Mouse (Mus musculus) limb, embryonic 11.5 days (tissue): ENCODE results near the gene Kalrn. TPM values are rescaled to one million over a fixed set of nuclear protein-coding genes. Genes with fewer than 3 reads are reported as not detected.
A peak's percentile ranks its signal among the peaks of the same experiment; 100 is the strongest.

Experiments used
- ATAC-seq: fragments of 200-750 bp; cut with Nextera tagmentation; 2 replicates; pipeline ENCODE4 v1.8.0; 2017; ENCODE audit warnings: low read depth; ENCODE audit not compliant: insufficient number of reproducible peaks, low FRiP score, low TSS enrichment
- DNase-seq: peaks from one replicate; pipeline ENCODE4 v3.0.0-alpha.2; 2015; ENCODE audit warnings: low spot score
- H3K27ac ChIP-seq: fragments of 300-500 bp; sonication (generic); replicated peaks from 2 replicates; pipeline ENCODE4 v1.5.1; 2014; ENCODE audit warnings: low read depth, mild to moderate bottlenecking, low read length
- H3K27me3 ChIP-seq: fragments of 300-500 bp; sonication (generic); 2 replicates; pipeline ENCODE4 v1.6.1; 2014; ENCODE audit warnings: mild to moderate bottlenecking, low read length, mixed read lengths; ENCODE audit not compliant: control insufficient read depth, insufficient read depth
- H3K36me3 ChIP-seq: fragments of 300-500 bp; sonication (generic); 2 replicates; pipeline ENCODE4 v1.6.1; 2014; ENCODE audit warnings: mild to moderate bottlenecking, low read length, moderate library complexity, mixed read lengths; ENCODE audit not compliant: control insufficient read depth, insufficient read depth
- H3K4me1 ChIP-seq: fragments of 300-500 bp; sonication (generic); 2 replicates; pipeline ENCODE4 v1.6.1; 2014; ENCODE audit warnings: low read length, mixed read lengths; ENCODE audit not compliant: control insufficient read depth, insufficient read depth
- H3K4me2 ChIP-seq: fragments of 300-500 bp; sonication (generic); 2 replicates; pipeline ENCODE4 v1.6.1; 2014; ENCODE audit warnings: low read depth, mild to moderate bottlenecking, moderate library complexity; ENCODE audit not compliant: severe bottlenecking
- H3K4me3 ChIP-seq: fragments of 300-500 bp; sonication (generic); 2 replicates; pipeline ENCODE4 v1.5.1; 2014; ENCODE audit warnings: low read depth, low read length
- H3K9ac ChIP-seq: fragments of 300-500 bp; sonication (generic); 2 replicates; pipeline ENCODE4 v1.6.1; 2014; ENCODE audit warnings: mild to moderate bottlenecking, low read length
- H3K9me3 ChIP-seq: fragments of 300-500 bp; sonication (generic); 2 replicates; pipeline ENCODE4 v1.6.1; 2016; ENCODE audit warnings: low read length; ENCODE audit not compliant: control insufficient read depth
- WGBS: fragments of 180-500 bp; shearing (Covaris S2); extraction: QIAGEN DNeasy Blood & Tissue Kit; methylation state at CpG from one replicate; pipeline ENCODE4 v1.1.7; 2014; 5-methylcytosine and 5-hydroxymethylcytosine counted together
- polyA plus RNA-seq: library from polyadenylated mRNA; unstranded; fragments of >200 nt; fragmentation: Nextera tagmentation; extraction: Ambion mirVana; gene quantifications from 2 replicates; pipeline ENCODE4 v1.2.1, GENCODE M21; 2014

Gene Kalrn
- polyA plus RNA-seq, 1 experiment from 2014 or later = 11.5 TPM

DNA sequence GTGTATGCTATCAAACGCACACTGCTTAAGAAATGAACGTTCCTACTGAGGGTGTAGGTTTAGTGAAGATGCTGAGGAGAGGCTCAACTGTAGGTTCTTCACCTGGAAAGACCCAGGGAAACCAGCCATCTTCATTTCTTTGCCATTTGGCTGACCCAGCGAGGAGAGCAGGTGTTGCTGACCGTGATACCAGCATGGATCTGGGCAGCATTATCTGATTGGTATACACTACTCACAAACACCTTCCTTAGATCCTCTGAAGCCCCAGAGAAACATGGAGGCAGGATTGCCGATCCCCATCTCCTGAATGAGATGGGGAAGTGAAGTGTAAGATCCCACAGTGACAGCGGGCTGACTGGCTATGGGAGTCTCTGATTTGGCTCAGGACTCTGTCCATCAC is 575.3 kb downstream of the Kalrn start:
- H3K36me3 ChIP-seq = no peaks in the 10 kb centered on the region
- H3K4me1 ChIP-seq = no peaks in the 10 kb centered on the region
- DNase-seq (no peak), ATAC-seq (no peak)
- H3K4me3 ChIP-seq = no peak overlapping the region
- no peak overlapping the region for H3K4me2 ChIP-seq
- 79% methylated on average over 6 of the region's 6 CpGs for WGBS
- H3K27me3 ChIP-seq = no peaks in the 10 kb centered on the region
- no peaks in the 10 kb centered on the region for H3K9me3 ChIP-seq
- no peak overlapping the region for H3K9ac ChIP-seq
- no peak overlapping the region for H3K27ac ChIP-seq

DNA sequence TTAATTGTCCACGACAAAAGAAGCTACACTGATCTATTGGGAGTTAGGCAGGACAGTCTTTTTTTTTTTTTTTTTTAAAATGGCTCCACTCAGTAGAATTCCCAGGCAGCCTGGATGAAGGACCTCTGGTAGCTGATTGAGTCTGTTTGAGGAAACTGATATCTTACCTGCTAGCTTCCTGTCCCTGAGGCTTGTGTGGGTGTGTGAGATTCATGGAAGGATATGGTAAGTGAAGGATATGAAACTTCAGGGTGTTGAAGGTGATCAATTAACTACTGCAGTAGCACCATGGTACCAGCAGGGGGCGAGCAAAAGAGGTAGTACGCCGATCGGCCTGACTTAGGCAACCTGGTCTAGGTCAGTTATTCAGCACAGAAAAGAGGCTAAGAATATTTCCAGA is 577.3 kb downstream of the Kalrn start:
- 12% methylated on average over 5 of the region's 5 CpGs for WGBS
- Histone ChIP-seq H3K27ac (no peak overlapping the region), H3K9me3 (no peaks in the 10 kb centered on the region), H3K4me1 (no peaks in the 10 kb centered on the region), H3K4me3 (no peak overlapping the region), H3K27me3 (no peaks in the 10 kb centered on the region), H3K36me3 (no peaks in the 10 kb centered on the region), H3K4me2 (no peak overlapping the region), H3K9ac (no peak overlapping the region)
- ATAC-seq (no peak), DNase-seq (peak; percentile 78)

DNA sequence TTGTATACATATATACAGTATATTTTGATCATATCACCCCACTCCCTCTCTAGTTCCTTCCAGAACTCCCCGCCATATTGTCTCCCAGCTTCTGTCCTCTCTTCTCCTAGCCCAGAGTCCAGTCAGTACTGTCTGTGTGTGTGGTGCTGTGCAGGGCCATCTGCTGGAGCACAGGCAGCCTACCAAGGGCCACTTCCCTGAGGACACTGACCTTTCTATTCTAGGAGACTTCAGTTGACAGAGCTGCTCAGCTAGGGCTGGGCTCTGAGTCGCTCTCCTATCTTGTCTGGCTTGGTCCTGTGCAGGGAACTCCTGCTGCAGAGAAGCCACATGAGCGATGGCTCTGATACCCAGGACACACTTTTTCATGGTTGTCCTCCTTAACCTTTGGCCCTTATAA is 577.8 kb downstream of the Kalrn start:
- no peaks in the 10 kb centered on the region for H3K9me3 ChIP-seq
- WGBS = 81% methylated on average over 3 of the region's 3 CpGs
- H3K27me3 ChIP-seq = no peaks in the 10 kb centered on the region
- ATAC-seq (no peak), DNase-seq (no peak)
- H3K4me2 ChIP-seq = no peak overlapping the region
- H3K4me1 ChIP-seq = no peaks in the 10 kb centered on the region
- no peaks in the 10 kb centered on the region for H3K36me3 ChIP-seq
- no peak overlapping the region for H3K27ac ChIP-seq
- no peak overlapping the region for H3K9ac ChIP-seq
- H3K4me3 ChIP-seq = no peak overlapping the region

DNA sequence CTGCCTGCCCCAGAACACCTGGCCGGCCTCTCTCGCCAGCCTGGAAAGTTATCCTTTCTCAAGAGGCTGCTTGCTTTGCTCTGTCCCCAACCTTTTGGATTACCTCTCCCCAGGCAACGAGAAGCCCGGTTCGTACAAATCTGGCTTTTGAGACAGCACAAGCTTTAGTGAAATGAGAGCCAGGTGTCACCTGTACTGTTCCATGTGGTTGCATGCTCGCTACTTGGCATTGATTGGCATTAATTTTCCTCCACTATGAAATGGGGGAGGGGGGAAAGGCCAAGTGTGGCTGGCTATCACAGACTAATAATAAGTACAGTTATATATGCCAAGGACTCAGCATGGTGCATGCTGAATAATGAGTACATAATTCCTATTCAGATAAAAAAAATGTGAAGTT is 579.0 kb downstream of the Kalrn start:
- Histone ChIP-seq H3K4me1 (no peaks in the 10 kb centered on the region), H3K27ac (no peak overlapping the region), H3K27me3 (no peaks in the 10 kb centered on the region), H3K4me2 (no peak overlapping the region), H3K9me3 (no peaks in the 10 kb centered on the region), H3K36me3 (no peaks in the 10 kb centered on the region), H3K9ac (no peak overlapping the region), H3K4me3 (no peak overlapping the region)
- ATAC-seq = no peak
- no peak for DNase-seq
- WGBS = 77% methylated on average over 6 of the region's 6 CpGs

DNA sequence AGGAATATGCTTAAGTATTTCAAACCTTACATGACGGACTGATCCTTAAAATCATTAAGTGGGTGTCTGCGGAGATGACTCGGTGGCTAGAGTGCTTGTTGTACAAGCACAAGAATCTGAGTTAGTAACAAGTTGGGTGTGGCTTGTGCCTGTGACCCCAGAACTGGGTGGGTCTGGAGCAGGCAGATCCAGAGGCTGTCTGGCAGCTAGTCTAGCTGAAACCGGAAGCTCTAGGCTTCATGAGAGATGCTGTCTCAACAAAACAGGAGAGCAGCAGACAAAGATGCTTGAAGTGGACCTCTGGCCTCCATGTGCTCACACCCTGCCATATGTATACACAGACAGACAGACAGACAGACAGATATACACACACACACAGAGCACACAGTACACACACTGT is 582.6 kb downstream of the Kalrn start:
- Histone ChIP-seq H3K4me3 (no peak overlapping the region), H3K4me2 (no peak overlapping the region), H3K9ac (no peak overlapping the region), H3K4me1 (no peaks in the 10 kb centered on the region), H3K27me3 (no peaks in the 10 kb centered on the region), H3K36me3 (no peaks in the 10 kb centered on the region), H3K27ac (no peak overlapping the region), H3K9me3 (no peaks in the 10 kb centered on the region)
- ATAC-seq (no peak), DNase-seq (no peak)
- 87% methylated on average over 4 of the region's 4 CpGs for WGBS

DNA sequence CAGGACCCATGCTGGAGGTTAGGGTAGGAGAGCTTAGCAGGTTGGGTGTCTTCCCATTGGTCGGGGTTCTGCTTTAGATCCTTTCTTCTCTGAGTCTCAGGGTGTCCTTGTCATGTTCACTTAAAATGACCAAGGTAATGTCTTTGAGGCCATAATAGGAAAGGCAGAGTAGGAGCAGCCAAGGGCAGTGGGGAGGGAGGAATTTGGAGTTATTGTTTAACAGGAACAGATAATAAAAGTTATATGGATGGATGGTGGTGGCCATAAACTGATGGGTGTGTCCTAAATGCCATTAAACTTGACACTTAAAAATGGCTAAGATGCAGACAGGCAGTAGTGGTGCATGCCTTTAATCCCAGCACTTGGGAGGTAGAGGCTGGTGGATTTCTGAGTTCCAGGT is 584.2 kb downstream of the Kalrn start:
- H3K27me3 ChIP-seq = no peaks in the 10 kb centered on the region
- H3K9me3 ChIP-seq = no peaks in the 10 kb centered on the region
- 97% methylated on average over 1 of the region's 1 CpGs for WGBS
- H3K36me3 ChIP-seq = no peaks in the 10 kb centered on the region
- DNase-seq (no peak), ATAC-seq (no peak)
- H3K27ac ChIP-seq = no peak overlapping the region
- H3K4me3 ChIP-seq = no peak overlapping the region
- H3K4me2 ChIP-seq = no peak overlapping the region
- no peaks in the 10 kb centered on the region for H3K4me1 ChIP-seq
- no peak overlapping the region for H3K9ac ChIP-seq

DNA sequence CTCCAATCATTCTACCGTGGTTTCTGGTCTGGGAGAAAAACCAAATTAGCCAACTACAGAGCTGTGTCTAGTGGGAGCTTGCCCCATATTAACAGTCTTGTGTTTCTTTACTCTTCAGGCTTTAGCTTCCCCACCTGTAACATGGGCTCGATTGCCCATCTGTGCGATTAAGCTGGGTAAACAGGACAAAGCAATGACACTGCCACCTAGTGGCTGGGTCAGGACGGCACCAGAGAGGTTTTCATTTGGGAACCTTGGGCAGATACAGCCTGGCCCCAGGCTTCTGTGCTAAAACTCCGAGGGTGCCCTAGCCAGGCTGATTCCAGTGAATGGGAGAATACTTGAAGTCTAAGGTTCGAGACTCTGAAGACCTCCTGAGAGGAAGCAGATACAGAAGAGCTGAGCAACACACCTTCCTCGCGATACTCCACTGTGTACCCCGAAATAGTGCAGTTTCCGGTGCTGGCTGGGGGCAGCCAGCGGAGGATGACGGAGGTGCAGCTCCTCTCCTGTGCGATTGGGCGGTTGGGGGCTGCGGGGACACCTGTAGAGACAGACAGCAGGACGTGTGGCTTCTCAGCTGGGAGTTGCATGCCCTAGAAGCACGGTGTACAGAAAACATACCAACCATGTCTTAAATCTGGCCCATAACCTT is 584.8 kb downstream of the Kalrn start:
- no peak overlapping the region for H3K27ac ChIP-seq
- no peaks in the 10 kb centered on the region for H3K9me3 ChIP-seq
- H3K4me3 ChIP-seq = no peak overlapping the region
- ATAC-seq = no peak
- no peaks in the 10 kb centered on the region for H3K27me3 ChIP-seq
- no peak overlapping the region for H3K9ac ChIP-seq
- H3K4me1 ChIP-seq = no peaks in the 10 kb centered on the region
- no peaks in the 10 kb centered on the region for H3K36me3 ChIP-seq
- H3K4me2 ChIP-seq = no peak overlapping the region
- DNase-seq = peak; percentile 72
- 61% methylated on average over 17 of the region's 17 CpGs for WGBS

DNA sequence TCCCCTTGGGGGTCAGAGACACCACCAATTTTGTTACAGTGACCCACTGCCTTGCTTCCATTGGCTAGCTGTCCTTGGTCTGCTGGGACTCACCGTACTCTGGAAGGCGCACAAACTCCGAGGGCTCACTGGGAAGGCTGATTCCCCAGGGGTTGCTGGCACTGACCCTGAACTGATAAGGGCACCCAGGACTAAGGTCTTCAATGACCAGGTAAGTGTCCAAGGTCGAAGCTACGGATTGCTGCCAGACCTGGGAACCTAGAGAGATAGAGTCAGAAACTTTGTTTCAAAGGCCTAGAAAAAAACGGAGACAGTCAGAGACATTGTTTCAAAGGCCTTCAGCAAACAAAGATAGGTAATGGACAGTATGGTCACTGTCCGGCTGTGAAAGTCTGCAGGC is 586.3 kb downstream of the Kalrn start:
- H3K9ac ChIP-seq = no peak overlapping the region
- no peaks in the 10 kb centered on the region for H3K36me3 ChIP-seq
- H3K27me3 ChIP-seq = no peaks in the 10 kb centered on the region
- no peaks in the 10 kb centered on the region for H3K9me3 ChIP-seq
- H3K4me3 ChIP-seq = no peak overlapping the region
- H3K4me2 ChIP-seq = no peak overlapping the region
- WGBS = 91% methylated on average over 7 of the region's 7 CpGs
- ATAC-seq (no peak), DNase-seq (no peak)
- H3K4me1 ChIP-seq = no peaks in the 10 kb centered on the region
- no peak overlapping the region for H3K27ac ChIP-seq

DNA sequence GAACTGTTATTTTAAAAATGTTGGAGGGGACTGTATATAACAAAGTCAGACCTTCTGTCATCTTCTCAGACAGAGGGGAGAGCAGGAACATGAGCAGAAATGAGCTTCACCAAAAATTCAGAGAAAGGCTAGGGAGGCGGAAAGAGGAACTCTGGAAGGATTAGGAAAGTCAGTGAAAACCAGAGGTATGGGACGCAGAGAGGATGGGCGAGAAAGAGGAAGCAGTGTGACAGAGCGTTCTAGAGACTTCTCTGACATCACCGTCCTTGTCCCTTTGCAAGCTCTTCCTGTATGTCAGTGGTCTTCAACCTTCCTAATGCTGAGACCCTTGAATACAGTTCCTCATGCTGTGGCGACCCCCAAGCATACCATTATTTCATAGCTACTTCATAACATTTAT is 588.0 kb downstream of the Kalrn start:
- Histone ChIP-seq H3K36me3 (no peaks in the 10 kb centered on the region), H3K4me1 (no peaks in the 10 kb centered on the region), H3K27me3 (no peaks in the 10 kb centered on the region), H3K4me3 (no peak overlapping the region), H3K9ac (no peak overlapping the region), H3K9me3 (no peaks in the 10 kb centered on the region), H3K27ac (no peak overlapping the region), H3K4me2 (no peak overlapping the region)
- WGBS = 89% methylated on average over 6 of the region's 6 CpGs
- DNase-seq (no peak), ATAC-seq (no peak)
